Mouse (Mus musculus): ENCODE measurements around the gene Nt5dc1.
A peak's percentile ranks its signal among the peaks of the same experiment; 100 is the strongest.
"Not testable (repeated sequence)": the region's sequence is repeated elsewhere in the genome, so short reads cannot be mapped to it uniquely, and the experiment has no call there.

Gene Nt5dc1

DNA sequence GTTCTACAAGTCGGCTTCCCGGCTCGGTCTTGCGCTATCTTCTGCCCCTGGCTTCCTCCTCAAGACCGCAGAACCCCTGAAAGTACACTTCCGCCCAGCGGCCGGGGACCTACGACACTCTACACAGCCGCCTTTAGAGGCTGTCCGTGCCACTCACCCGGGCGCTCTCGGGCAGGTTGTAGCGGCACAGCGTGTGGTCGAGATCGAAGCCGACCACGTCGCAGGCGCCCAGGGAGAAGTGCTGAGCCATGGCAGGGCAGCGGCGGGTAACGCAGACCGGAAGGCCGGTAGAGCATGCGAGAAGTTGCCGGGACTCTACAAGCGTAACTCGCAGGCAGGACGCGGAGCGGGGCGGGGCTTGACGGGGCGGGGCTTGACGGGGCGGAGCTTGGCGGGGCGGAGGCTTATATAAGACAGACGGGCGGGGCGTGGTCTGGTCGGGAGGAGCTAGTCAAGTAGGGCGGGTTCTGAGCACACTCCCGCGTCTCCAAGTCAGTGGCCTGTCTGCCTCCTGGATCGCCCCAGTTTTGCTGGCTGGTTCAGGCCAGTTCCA lies at the start of gene Nt5dc1:
Nt5dc1 (minus strand) TSS at position 349 of the 553 bp plus-strand sequence.
- DNase-seq (ENCODE audit: low spot score): peak; percentile 72

- no peak for DNase-seq (ENCODE audit: low spot score)
These were observed 46.0 kb upstream of the Nt5dc1 start for GRCm38 (mm10) chr10:34464321-34464720.

GRCm38 (mm10) chr10:34461451-34461850 lies 43.1 kb upstream of the Nt5dc1 start:
- no peak for DNase-seq (ENCODE audit: low spot score)

DNA sequence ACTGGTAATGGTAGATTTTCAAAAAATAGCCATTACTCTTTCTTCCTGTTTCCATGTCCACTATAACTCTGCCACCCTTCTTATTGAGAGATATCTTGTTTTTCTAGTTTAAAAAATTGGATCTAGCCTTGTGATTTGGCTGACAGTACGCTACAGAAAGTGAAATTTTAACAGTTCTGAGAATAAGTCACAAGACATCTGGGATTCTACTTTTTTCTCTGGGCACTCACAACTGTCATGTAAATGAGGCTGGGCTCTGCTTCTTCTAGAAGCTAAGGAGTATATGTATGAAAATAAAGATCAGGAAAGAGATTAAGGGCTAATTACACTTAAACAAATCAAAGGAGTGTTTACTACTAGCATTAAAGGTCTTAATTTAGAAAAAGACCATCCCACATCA lies 31.1 kb upstream of the Nt5dc1 start:
- peak; percentile 6 for DNase-seq (ENCODE audit: low spot score)

- not testable (repeated sequence) for DNase-seq (ENCODE audit: low spot score)
These were observed 15.8 kb upstream of the Nt5dc1 start for GRCm38 (mm10) chr10:34434191-34434590.

DNA sequence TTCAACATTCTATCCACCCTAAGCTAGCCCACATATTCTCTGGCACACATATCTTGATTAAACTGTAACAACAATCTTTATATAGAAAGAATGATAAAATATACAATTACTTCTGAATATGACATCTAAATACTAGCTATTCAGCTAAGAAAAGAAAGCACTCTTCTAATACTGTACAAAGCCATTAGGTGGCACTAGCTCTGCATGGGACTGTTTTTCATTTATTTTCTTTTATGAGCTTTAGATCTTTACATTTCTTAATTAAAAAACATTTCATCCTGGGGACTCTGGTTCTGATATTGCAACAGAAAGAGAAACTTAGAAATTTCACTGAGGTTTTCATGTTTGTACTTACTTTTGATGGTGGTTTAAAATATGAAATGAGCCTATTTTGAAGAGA lies 13.4 kb upstream of the Nt5dc1 start:
- DNase-seq (ENCODE audit: low spot score): no peak

DNA sequence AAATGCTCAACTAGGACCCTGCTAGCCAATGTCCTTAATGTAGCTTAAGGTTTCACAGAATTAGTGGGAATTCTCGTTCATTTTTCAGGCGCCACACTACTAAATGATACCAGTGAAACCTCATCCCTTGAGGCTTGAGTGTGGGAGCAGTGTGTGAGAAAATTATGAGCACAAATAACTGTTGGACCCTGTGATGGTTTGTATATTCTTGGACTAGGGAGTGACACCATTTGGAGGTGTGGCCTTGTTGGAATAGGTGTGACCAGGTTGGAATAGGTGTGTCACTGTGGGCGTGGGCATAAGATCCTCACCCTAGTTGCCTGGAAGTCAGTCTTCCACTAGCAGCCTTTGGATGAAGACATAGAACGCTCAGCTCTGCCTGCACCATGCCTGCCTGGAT lies 442 bp upstream of the Nt5dc1 start:
- DNase-seq (ENCODE audit: low spot score): not testable (repeated sequence)

GRCm38 (mm10) chr10:34399267-34399666 lies 19.1 kb downstream of the Nt5dc1 start:
- DNase-seq (ENCODE audit: low spot score): no peak

DNA sequence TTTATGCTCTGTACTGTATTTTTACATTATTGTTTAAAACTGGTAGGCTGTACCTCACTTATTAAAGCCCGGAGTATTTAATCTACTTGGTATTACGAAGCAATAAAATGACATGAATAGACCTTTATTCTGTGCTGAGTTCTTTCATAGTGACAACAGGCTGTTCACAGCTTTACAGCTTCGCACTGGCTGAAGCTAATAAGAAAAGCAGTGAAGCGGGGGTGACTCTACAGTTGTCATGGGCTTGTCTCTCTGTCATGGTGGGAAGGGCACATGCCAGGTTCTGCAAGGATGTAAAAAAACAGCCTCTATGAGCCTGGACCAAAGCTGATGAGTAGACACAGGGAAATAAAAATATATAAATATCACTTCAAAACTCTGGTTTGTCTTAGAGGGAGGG lies 21.4 kb downstream of the Nt5dc1 start:
- no peak for DNase-seq (ENCODE audit: low spot score)

DNA sequence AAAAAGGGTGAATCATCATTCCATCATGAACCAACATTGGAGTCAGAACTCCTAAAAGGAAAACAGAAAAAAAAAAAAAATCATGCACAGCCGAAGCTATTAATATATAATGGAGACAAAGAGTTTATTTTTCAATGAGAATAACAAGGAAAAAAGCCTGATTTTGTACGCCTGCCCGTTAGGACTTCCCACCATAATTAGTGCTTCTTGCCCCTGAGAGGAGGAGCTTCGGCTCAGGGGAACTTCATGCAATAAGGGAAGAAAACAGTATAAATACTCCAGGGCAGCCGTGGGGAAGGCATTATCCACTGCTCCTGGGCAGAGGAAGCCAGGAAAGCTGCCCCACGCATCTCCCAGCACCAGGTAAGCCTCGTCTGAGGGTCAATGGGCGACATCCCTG lies 28.7 kb downstream of the Nt5dc1 start, which contains the start of gene Col10a1:
Col10a1 (plus strand) TSS at position 301 of the 400 bp plus-strand sequence.
- DNase-seq (ENCODE audit: low spot score): no peak

GRCm38 (mm10) chr10:34385636-34386035 lies 32.7 kb downstream of the Nt5dc1 start:
- DNase-seq (ENCODE audit: low spot score): no peak

DNA sequence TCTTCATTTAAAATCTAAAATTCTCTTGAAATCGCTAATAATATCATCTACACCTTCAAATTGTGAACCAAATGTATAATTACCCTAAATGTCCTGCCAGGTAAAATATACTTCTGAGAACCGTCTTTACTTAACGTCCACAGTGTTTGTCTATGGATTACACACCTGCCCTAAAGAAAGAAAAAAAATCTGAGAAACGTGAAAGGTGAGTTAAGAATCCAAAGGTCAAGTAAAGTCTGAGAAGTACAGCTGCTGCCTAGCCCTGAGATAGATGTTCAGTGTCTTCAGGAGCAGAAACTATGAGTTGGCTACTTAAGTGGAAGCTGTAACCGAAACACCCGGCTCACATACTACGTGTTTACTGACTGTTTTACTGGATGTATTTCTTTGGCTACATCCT lies 45.0 kb downstream of the Nt5dc1 start:
- no peak for DNase-seq (ENCODE audit: low spot score)

DNA sequence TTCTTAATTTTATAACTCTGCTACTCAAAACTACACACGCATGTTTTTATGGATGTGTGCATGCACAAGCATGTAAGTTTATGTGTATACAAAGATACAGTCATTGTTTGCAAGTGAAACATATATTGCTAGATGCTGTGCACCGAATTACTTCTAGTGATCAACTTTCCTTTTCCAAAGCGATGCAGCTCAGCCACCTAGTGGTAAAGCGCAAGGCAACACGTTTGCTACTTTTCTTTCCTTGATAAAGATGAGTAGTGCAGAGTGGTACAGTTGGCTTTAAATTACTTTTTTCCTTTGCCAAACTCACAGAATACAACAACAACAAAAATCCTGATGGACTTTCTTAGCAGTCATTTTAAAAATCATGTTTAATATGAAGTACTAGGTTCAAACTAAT lies 50.2 kb downstream of the Nt5dc1 start:
- no peak for DNase-seq (ENCODE audit: low spot score)

DNA sequence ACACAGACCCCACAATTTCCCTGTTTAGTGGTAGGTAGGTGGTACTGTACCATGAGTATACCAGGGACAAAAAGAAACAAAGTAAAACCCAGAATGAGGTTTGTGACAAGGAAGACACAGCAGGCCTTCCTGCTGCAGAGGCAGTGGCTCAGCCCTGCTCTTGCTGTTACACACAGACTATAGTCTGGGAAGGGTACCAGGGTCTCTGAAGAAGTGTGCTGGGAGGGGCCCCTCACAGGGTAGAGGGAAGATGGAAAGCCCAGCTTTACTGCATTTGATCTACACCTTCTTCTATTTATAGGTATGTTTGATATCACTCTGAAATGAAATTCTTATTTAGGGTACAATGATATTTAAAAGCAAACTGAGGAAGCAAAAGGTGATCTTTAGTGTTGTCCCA lies 54.6 kb downstream of the Nt5dc1 start:
- no peak for DNase-seq (ENCODE audit: low spot score)

GRCm38 (mm10) chr10:34358263-34358662 lies 60.1 kb downstream of the Nt5dc1 start:
- no peak for DNase-seq (ENCODE audit: low spot score)

DNA sequence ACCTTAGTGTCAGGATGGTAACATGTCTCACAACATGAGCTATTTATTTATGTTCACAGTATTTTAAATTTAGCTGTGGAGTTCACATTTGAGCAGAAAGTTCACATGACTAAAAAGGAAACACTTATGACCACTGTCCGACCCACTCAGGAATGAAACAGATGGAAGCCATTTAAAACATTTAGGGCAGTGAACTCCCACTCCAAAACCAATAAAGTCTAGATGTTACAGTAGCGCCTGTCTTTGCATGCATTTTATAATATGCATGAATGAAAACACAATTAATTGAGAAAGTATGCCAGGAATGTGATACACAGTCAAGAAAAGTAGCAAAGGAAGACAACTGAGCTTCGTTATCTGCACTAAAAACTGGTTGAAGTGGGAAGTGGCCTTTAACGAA lies 66.2 kb downstream of the Nt5dc1 start:
- no peak for DNase-seq (ENCODE audit: low spot score)

- no peak for DNase-seq (ENCODE audit: low spot score)
These were observed 76.5 kb downstream of the Nt5dc1 start for GRCm38 (mm10) chr10:34341886-34342285.

GRCm38 (mm10) chr10:34341014-34341413 lies 77.3 kb downstream of the Nt5dc1 start:
- no peak for DNase-seq (ENCODE audit: low spot score)

DNA sequence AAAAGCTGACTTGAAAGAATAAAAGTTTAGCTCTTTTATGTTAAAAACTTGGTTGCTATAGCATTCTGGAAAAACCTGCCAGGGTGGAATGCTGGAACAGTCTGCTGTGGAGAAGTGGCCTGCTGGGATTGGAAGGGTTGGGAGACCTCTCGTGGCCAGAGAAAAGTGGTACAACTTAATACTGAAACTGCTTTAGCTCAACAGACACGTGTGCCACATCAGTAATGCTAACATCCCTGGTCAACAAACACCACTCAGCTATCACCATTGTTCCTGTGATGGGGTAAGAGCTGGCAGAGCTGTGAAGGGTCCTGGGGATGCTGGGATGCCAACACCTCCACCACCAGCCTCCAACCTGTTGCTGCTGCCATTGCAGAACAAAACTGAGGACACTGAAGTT lies 90.0 kb downstream of the Nt5dc1 start:
- DNase-seq (ENCODE audit: low spot score): peak; percentile 31

DNA sequence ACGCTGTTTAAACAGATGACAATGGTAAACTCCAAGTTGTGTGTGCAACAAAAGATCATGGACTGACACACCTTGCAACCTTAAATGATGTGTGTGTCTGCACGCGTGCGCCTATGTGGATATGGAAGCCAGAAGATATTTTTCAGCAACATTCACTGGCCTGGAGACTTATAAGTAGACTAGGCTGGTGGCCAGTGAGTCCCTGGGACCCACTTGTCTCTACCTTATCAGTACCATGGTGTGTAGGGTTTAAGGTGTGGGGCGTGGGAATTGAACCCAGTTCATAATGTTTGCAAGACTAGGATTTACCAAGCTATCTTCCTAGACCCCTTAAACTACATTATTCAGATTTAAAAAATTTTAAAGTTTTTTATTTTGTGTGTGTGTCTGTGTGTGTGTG lies 91.2 kb downstream of the Nt5dc1 start:
- no peak for DNase-seq (ENCODE audit: low spot score)

DNA sequence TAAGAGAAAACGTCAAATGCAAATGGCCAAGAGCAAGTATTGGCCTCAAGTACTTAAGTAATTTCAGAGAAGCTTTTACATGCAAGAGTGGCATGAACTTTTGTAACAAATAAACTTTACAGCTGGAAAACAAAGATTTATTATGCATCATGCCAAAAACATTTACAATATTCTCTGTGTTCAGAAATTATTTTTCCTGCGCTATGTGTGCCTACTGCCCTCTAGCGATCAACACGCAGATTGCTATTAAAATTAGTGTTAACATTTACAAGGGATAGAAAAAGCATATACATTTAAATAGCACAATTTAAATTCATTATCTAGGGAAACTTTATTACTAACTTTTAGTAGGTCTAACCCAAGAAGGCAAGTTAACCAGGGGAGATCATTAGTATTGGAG lies 91.7 kb downstream of the Nt5dc1 start:
- no peak for DNase-seq (ENCODE audit: low spot score)

GRCm38 (mm10) chr10:34320809-34321208 lies 97.5 kb downstream of the Nt5dc1 start:
- no peak for DNase-seq (ENCODE audit: low spot score)

- no peak for DNase-seq (ENCODE audit: low spot score)
These were observed 101.1 kb downstream of the Nt5dc1 start for GRCm38 (mm10) chr10:34317217-34317606.

DNA sequence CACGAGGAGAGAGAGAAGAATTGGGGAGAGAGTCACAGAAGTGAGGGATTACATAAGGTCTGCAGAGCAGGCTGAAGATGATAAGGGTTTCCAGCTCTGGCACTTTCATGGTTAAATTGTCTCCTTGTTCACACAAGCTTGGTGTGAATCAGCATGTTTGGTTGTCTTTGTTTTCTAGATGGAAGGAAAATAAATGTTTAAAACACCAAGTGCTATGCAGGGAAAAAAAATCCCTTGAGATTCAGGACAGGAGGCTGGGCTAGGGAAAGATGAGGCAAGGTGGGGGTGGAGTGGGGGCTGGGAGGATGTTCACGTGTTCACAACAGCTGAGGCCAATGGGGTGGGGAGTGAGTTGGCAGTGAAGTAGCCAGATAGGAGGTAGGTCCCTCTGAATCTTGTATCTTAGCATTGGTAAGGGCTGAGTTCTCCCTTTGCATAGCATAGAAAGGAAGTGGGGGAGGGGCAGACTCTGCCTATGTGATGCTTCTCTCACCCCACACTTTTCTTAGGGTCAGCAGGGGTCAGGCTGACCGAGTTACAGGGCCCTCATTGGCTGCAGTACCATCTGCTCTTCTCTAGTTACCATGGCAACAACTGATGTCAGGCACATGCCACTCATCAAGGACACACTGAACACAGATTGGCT lies 101.7 kb downstream of the Nt5dc1 start:
- DNase-seq (ENCODE audit: low spot score): peak; percentile 79
